Mouse (Mus musculus): ENCODE results near the gene Exd2.

DNA sequence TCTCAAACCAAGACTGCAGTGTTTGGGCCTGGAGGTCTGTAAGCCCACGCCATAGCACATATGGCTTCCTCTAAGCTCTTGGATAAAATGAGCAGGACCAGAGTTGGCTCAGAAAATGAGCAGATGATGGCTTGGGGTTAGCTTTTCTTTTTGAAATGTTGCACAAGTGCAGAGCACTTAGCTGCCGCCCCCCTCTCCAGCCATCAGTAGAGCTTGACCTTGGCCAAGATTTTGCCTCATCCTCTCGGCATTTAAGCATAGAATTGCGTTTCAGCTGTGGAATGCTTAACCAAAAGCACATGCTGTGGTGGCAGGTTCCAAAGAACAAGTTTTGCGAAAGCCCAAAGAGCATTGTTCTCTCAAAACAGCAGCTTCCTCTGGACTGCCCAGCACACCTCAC, 41.8 kb downstream of the Exd2 start:
- no peak for TF ChIP-seq CTCF (IDR thresholded peaks at IDR 0.05; ENCODE audit: extremely low read depth, insufficient read depth, low read length)
- no peak for TF ChIP-seq POLR2A (IDR thresholded peaks at IDR 0.05; ENCODE audit: extremely low read depth, insufficient read depth, low read length)

All from cortical plate, adult 2 months (tissue).